Mouse (Mus musculus) liver, adult 2 months (tissue): ENCODE measurements around the gene Dpt.

ENCODE experiments used
- CTCF ChIP-seq: fragments of 200-500 bp; IDR thresholded peaks from 2 replicates; pipeline ENCODE4 v1.5.1; 2011; ENCODE audit warnings: low read depth, low read length, control low read depth
- POLR2A ChIP-seq: fragments of 200-500 bp; IDR thresholded peaks from 2 replicates; pipeline ENCODE4 v1.6.1; 2011; ENCODE audit warnings: low read length, control low read depth; ENCODE audit not compliant: insufficient read depth; ENCODE audit errors: extremely low read depth

- TF ChIP-seq CTCF (no peak), POLR2A (no peak)
Measured at GRCm38 (mm10) chr1:164804751-164805435, 8.4 kb downstream of the Dpt start.
